Comparison of ENCODE assay signal across 21 mouse cellular contexts in genomic region chr5:140258633-140259032, GRCm38 (mm10).
A peak's percentile ranks its signal among the peaks of the same experiment; 100 is the strongest.
DNase-seq lines count a peak whose midpoint lies in the region; ATAC-seq lines count a peak whose summit lies in the region.
"Had no signal": no experiment of that assay in that cellular context is flagged by ENCODE, and none has a peak within 500 bp of the region (broad histone marks: within the 10 kb centered on the region; RNA-seq: fewer than 3 reads in every experiment).

No protein-coding gene starts in this region.

- 89% methylated on average over 5 of the region's 5 CpGs for WGBS in kidney, embryonic 14.5 days

- peaks cover 5% of the 10 kb centered on the region; the same call in 1 of the 2 replicates for H3K36me3 ChIP-seq in kidney, embryonic 14.5 days (ENCODE audit: control insufficient read depth, insufficient read depth, low read length)
- H3K36me3 ChIP-seq: heart, embryonic 15.5 days had no signal

- no peak for ATAC-seq in kidney, embryonic 14.5 days (ENCODE audit: low FRiP score, low TSS enrichment)
- ATAC-seq: forebrain, postnatal 0 days; hindbrain, postnatal 0 days; intestine, embryonic 16.5 days had no signal

- no peaks in the 10 kb centered on the region for H3K27me3 ChIP-seq in kidney, embryonic 14.5 days (ENCODE audit: control insufficient read depth, insufficient read depth, low read length)
- H3K27me3 ChIP-seq: embryonic facial prominence, embryonic 12.5 days; limb, embryonic 12.5 days; liver, embryonic 13.5 days; midbrain, embryonic 12.5 days had no signal

- peak; percentile 39 to 57 for DNase-seq in heart, adult 9 months (ENCODE audit: low spot score in 2 of 2)
- DNase-seq in heart, postnatal 4 days, result no peak
- DNase-seq in kidney, adult 9 months, result peak; percentile 46
- DNase-seq in adipocyte (ENCODE audit: low spot score), result peak; percentile 32
- DNase-seq in kidney, postnatal 14 days, result peak; percentile 45
- DNase-seq in natural killer cell, adult 2 months (ENCODE audit: low spot score in 2 of 2), result no peak
- DNase-seq: adrenal gland, adult 8-10 months; cerebellum, adult 2 months; cerebellum, postnatal 25 days; forebrain, postnatal 0 days; gastrocnemius, postnatal 36 days; liver, embryonic 13.5 days; lung, adult 2 months; lung, postnatal 14 days had no signal

- peaks cover 4% of the 10 kb centered on the region; the same call in 1 of the 2 replicates for H3K4me1 ChIP-seq in kidney, embryonic 14.5 days (ENCODE audit: control insufficient read depth, insufficient read depth, low read length)
- H3K4me1 ChIP-seq: embryonic facial prominence, embryonic 12.5 days; limb, embryonic 12.5 days; liver, embryonic 13.5 days had no signal

- H3K4me2 ChIP-seq in kidney, embryonic 14.5 days (replicated peaks; ENCODE audit: low read depth, low read length), result no peak overlapping the region
- H3K4me2 ChIP-seq: embryonic facial prominence, embryonic 12.5 days; heart, embryonic 15.5 days; limb, embryonic 12.5 days; liver, embryonic 13.5 days; midbrain, embryonic 12.5 days had no signal

- H3K9ac ChIP-seq in kidney, embryonic 14.5 days (ENCODE audit: low read depth, low read length), result no peak overlapping the region
- H3K9ac ChIP-seq: embryonic facial prominence, embryonic 12.5 days; forebrain, postnatal 0 days; heart, embryonic 15.5 days; limb, embryonic 12.5 days; liver, embryonic 13.5 days; midbrain, embryonic 12.5 days had no signal

- H3K9me3 ChIP-seq in kidney, embryonic 14.5 days (ENCODE audit: control insufficient read depth, low read length), result no peaks in the 10 kb centered on the region
- H3K9me3 ChIP-seq: embryonic facial prominence, embryonic 12.5 days; heart, embryonic 15.5 days; limb, embryonic 12.5 days; liver, embryonic 13.5 days; midbrain, embryonic 12.5 days had no signal

- no peak overlapping the region for H3K4me3 ChIP-seq in kidney, embryonic 14.5 days (ENCODE audit: low read length)
- H3K4me3 ChIP-seq: embryonic facial prominence, embryonic 12.5 days; heart, embryonic 15.5 days; limb, embryonic 12.5 days; liver, embryonic 13.5 days; midbrain, embryonic 12.5 days had no signal

- no peak overlapping the region for H3K27ac ChIP-seq in kidney, embryonic 14.5 days (ENCODE audit: low read depth, low read length)
- H3K27ac ChIP-seq: embryonic facial prominence, embryonic 12.5 days; heart, embryonic 15.5 days; hindbrain, postnatal 0 days; limb, embryonic 12.5 days; liver, embryonic 13.5 days; midbrain, embryonic 12.5 days had no signal

Comparison
In these comparisons a context has a peak if more than half of its experiments do, and no peak if none do; other contexts are left out.
1. DNase-seq: peak in heart, adult 9 months (2 of 2), kidney, adult 9 months (single experiment), adipocyte (single experiment) and kidney, postnatal 14 days (single experiment); none in heart, postnatal 4 days (single experiment) and natural killer cell, adult 2 months (0 of 2).